Mouse (Mus musculus) C2C12 (cell line): ENCODE results near the gene Lifr. TPM values are rescaled to one million over a fixed set of nuclear protein-coding genes. Genes with fewer than 3 reads are reported as not detected.

Source experiments
- H3K27me3 ChIP-seq: one replicate; pipeline ENCODE4 v1.6.1; 2011; ENCODE audit not compliant: control insufficient read depth, insufficient read depth, insufficient read length
- H3K36me3 ChIP-seq: one replicate; pipeline ENCODE4 v1.6.1; 2011; ENCODE audit not compliant: control insufficient read depth, insufficient read depth
- H3K4me3 ChIP-seq: one replicate; pipeline ENCODE4 v1.5.1; 2011; ENCODE audit warnings: mild to moderate bottlenecking, control low read depth; ENCODE audit not compliant: poor library complexity, insufficient read depth, severe bottlenecking
- H3K79me2 ChIP-seq: one replicate; pipeline ENCODE4 v1.6.1; 2011; ENCODE audit not compliant: control insufficient read depth, insufficient read depth
- H3K79me3 ChIP-seq: one replicate; pipeline ENCODE4 v1.6.1; 2011; ENCODE audit warnings: low read depth, control low read depth
- H3ac ChIP-seq: one replicate; pipeline ENCODE3; 2011; ENCODE audit warnings: low read depth; ENCODE audit not compliant: control insufficient read depth, insufficient read length
- CEBPB ChIP-seq: IDR thresholded peaks from one replicate; pipeline ENCODE4 v1.6.1; 2011; ENCODE audit warnings: low read depth, mild to moderate bottlenecking, control low read depth, moderate library complexity
- CTCF ChIP-seq: IDR thresholded peaks from one replicate; pipeline ENCODE4 v1.5.1; 2011; ENCODE audit not compliant: control insufficient read depth, insufficient read depth, insufficient read length
- FOSL1 ChIP-seq: IDR thresholded peaks from one replicate; pipeline ENCODE4 v1.8.0; 2011; ENCODE audit warnings: mild to moderate bottlenecking, low read length; ENCODE audit not compliant: poor library complexity, insufficient read depth, severe bottlenecking
- MAX ChIP-seq: IDR thresholded peaks from one replicate; pipeline ENCODE4 v1.6.1; 2011; ENCODE audit warnings: mild to moderate bottlenecking, control low read depth
- MYOD1 ChIP-seq: IDR thresholded peaks from one replicate; pipeline ENCODE4 v1.6.1; 2011; ENCODE audit warnings: low read depth; ENCODE audit not compliant: control insufficient read depth, insufficient read length
- MYOG ChIP-seq: IDR thresholded peaks from one replicate; pipeline ENCODE4 v1.6.1; 2011; ENCODE audit not compliant: control insufficient read depth, insufficient read length; ENCODE audit errors: extremely low read depth
- USF1 ChIP-seq: IDR thresholded peaks from one replicate; pipeline ENCODE4 v1.6.1; 2011; ENCODE audit warnings: low read depth, mild to moderate bottlenecking, control low read depth, moderate library complexity
- polyA plus RNA-seq: library from polyadenylated mRNA; unstranded; fragments of >200 nt; fragmentation: generic; extraction: Trizol; gene quantifications from one replicate; pipeline ENCODE4 v1.2.1, GENCODE M21; 2012; ENCODE audit warnings: missing spikeins

The Lifr gene
- polyA plus RNA-seq, 1 experiment, result 15.2 TPM

- no peaks in the 10 kb centered on the region for H3K79me2 ChIP-seq
- H3K4me3 ChIP-seq, result no peak overlapping the region
- H3K27me3 ChIP-seq, result no peaks in the 10 kb centered on the region
- TF ChIP-seq CEBPB (no peak), MAX (no peak), FOSL1 (no peak), MYOG (no peak), CTCF (no peak), MYOD1 (no peak), USF1 (no peak)
- H3K79me3 ChIP-seq, result no peaks in the 10 kb centered on the region
- H3ac ChIP-seq, result no peak overlapping the region
- H3K36me3 ChIP-seq, result peaks cover 10% of the 10 kb centered on the region
Observed at GRCm38 (mm10) chr15:7167906-7168532, 77.6 kb downstream of the Lifr start.

DNA sequence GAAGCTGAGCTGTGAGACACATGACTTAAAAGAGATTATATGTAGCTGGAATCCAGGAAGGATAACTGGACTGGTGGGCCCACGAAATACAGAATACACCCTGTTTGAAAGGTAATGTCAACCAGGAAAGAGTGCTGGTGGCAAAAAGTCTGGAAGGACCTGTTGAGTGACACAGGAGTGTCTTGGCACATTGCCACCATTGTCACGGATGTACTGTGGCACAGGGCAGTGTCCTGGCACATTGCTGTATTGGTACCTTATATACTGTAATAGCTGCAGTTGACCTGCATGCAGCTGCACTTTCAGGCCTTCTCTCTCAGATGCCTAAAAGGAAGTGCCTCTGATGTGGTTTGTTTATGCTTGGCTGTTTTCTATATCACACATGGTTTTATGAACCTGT lies 82.5 kb downstream of the Lifr start:
- Histone ChIP-seq H3K4me3 (no peak overlapping the region), H3K36me3 (peaks cover 5% of the 10 kb centered on the region), H3K27me3 (no peaks in the 10 kb centered on the region), H3ac (no peak overlapping the region), H3K79me3 (no peaks in the 10 kb centered on the region), H3K79me2 (no peaks in the 10 kb centered on the region)
- TF ChIP-seq MYOG (no peak), MAX (no peak), MYOD1 (no peak), FOSL1 (no peak), USF1 (no peak)

- H3K27me3 ChIP-seq, result no peaks in the 10 kb centered on the region
- no peak overlapping the region for H3ac ChIP-seq
- no peak for TF ChIP-seq CTCF
- TF ChIP-seq FOSL1, result no peak
- no peak for TF ChIP-seq MAX
- no peak for TF ChIP-seq CEBPB
- no peak for TF ChIP-seq MYOG
- no peak for TF ChIP-seq MYOD1
- no peak for TF ChIP-seq USF1
- no peaks in the 10 kb centered on the region for H3K79me3 ChIP-seq
- peaks cover 5% of the 10 kb centered on the region for H3K36me3 ChIP-seq
- H3K4me3 ChIP-seq, result no peak overlapping the region
- no peaks in the 10 kb centered on the region for H3K79me2 ChIP-seq
Observed at GRCm38 (mm10) chr15:7173346-7173745, 82.9 kb downstream of the Lifr start.

- H3K36me3 ChIP-seq, result peaks cover 5% of the 10 kb centered on the region
- H3ac ChIP-seq, result no peak overlapping the region
- H3K79me3 ChIP-seq, result no peaks in the 10 kb centered on the region
- no peak overlapping the region for H3K4me3 ChIP-seq
- no peaks in the 10 kb centered on the region for H3K27me3 ChIP-seq
- H3K79me2 ChIP-seq, result no peaks in the 10 kb centered on the region
- no peak for TF ChIP-seq CEBPB
- TF ChIP-seq MAX, result no peak
- TF ChIP-seq USF1, result no peak
Observed at GRCm38 (mm10) chr15:7173776-7174175, 83.4 kb downstream of the Lifr start.

DNA sequence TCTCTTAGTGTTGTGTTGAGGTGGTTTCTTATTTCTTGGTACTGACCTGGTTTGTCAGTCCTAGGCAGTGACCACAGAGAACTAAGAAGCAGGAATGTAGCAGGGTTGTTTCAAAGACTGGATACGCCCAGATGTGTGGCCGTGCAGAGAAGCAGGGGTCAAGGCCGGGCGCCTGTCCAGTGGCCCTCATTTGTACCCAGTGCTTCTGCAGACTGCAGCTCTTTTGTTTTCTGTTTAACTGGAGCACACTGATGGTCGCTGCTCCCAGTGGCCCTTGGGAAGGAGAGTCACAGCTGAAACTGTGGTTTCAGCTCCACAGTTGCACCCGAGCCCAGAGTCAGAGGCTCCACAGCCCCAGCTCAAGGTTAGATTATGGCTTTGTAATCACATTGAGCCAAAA lies 90.2 kb downstream of the Lifr start:
- no peaks in the 10 kb centered on the region for H3K79me3 ChIP-seq
- H3K36me3 ChIP-seq, result no peaks in the 10 kb centered on the region
- H3K79me2 ChIP-seq, result no peaks in the 10 kb centered on the region
- no peak overlapping the region for H3K4me3 ChIP-seq
- no peaks in the 10 kb centered on the region for H3K27me3 ChIP-seq
- no peak for TF ChIP-seq MYOG
- TF ChIP-seq CTCF, result no peak
- no peak for TF ChIP-seq CEBPB
- no peak for TF ChIP-seq MAX
- TF ChIP-seq MYOD1, result no peak
- no peak for TF ChIP-seq USF1
- no peak for TF ChIP-seq FOSL1
- no peak overlapping the region for H3ac ChIP-seq

- Histone ChIP-seq H3K4me3 (no peak overlapping the region), H3ac (no peak overlapping the region), H3K27me3 (no peaks in the 10 kb centered on the region), H3K36me3 (peaks cover 10% of the 10 kb centered on the region), H3K79me2 (no peaks in the 10 kb centered on the region), H3K79me3 (no peaks in the 10 kb centered on the region)
- TF ChIP-seq FOSL1 (no peak), MAX (no peak)
Observed at GRCm38 (mm10) chr15:7187682-7188081, 97.3 kb downstream of the Lifr start.
